Mouse (Mus musculus): Measurements from ENCODE around the gene Rbm19.

- TF ChIP-seq TAL1 (IDR thresholded peaks at IDR 0.05; ENCODE audit: low read length) (no peak), GATA1 (IDR thresholded peaks at IDR 0.05; ENCODE audit: low read length) (no peak)
These were observed 78.2 kb downstream of the Rbm19 start for GRCm38 (mm10) chr5:120194309-120194941.
